Mouse (Mus musculus): Measurements from ENCODE around the gene Engase. TPM values are rescaled to one million over a fixed set of nuclear protein-coding genes. Genes with fewer than 3 reads are reported as not detected.

Engase gene
- polyA plus RNA-seq, 1 experiment from 2014 or later: 6.4 TPM

- ATAC-seq (ENCODE audit: low FRiP score) (peak; percentile 40; the same call in 1 of the 2 replicates), DNase-seq (ENCODE audit: low spot score, missing footprints) (peak; percentile 90)
- Histone ChIP-seq H3K4me2 (no peak overlapping the region), H3K4me3 (ENCODE audit: low read depth, low read length) (no peak overlapping the region), H3K9ac (ENCODE audit: low read length) (no peak overlapping the region), H3K36me3 (ENCODE audit: control insufficient read depth, insufficient read depth, low read length) (no peaks in the 10 kb centered on the region), H3K27me3 (ENCODE audit: control insufficient read depth, insufficient read depth, low read length) (no peaks in the 10 kb centered on the region), H3K27ac (ENCODE audit: low read depth, low read length) (peak overlapping the region; percentile 45; the same call in 1 of the 2 replicates), H3K9me3 (ENCODE audit: control insufficient read depth, low read length) (no peaks in the 10 kb centered on the region), H3K4me1 (ENCODE audit: control insufficient read depth, insufficient read depth, low read length) (no peaks in the 10 kb centered on the region)
- 37% methylated on average over 12 of the region's 12 CpGs for WGBS
These were observed 6.2 kb upstream of the Engase start for GRCm38 (mm10) chr11:118470234-118470966.

GRCm38 (mm10) chr11:118471676-118472075 is 5.0 kb upstream of the Engase start:
- 72% methylated on average over 13 of the region's 13 CpGs for WGBS
- no peak overlapping the region for H3K9ac ChIP-seq (ENCODE audit: low read length)
- H3K27ac ChIP-seq (ENCODE audit: low read depth, low read length): no peak overlapping the region
- no peaks in the 10 kb centered on the region for H3K36me3 ChIP-seq (ENCODE audit: control insufficient read depth, insufficient read depth, low read length)
- H3K9me3 ChIP-seq (ENCODE audit: control insufficient read depth, low read length): no peaks in the 10 kb centered on the region
- DNase-seq (ENCODE audit: low spot score, missing footprints) (no peak), ATAC-seq (ENCODE audit: low FRiP score) (no peak)
- no peaks in the 10 kb centered on the region for H3K27me3 ChIP-seq (ENCODE audit: control insufficient read depth, insufficient read depth, low read length)
- no peaks in the 10 kb centered on the region for H3K4me1 ChIP-seq (ENCODE audit: control insufficient read depth, insufficient read depth, low read length)
- no peak overlapping the region for H3K4me2 ChIP-seq
- H3K4me3 ChIP-seq (ENCODE audit: low read depth, low read length): no peak overlapping the region

- Histone ChIP-seq H3K27me3 (ENCODE audit: control insufficient read depth, insufficient read depth, low read length) (no peaks in the 10 kb centered on the region), H3K9me3 (ENCODE audit: control insufficient read depth, low read length) (no peaks in the 10 kb centered on the region), H3K27ac (ENCODE audit: low read depth, low read length) (no peak overlapping the region), H3K36me3 (ENCODE audit: control insufficient read depth, insufficient read depth, low read length) (no peaks in the 10 kb centered on the region), H3K4me3 (ENCODE audit: low read depth, low read length) (no peak overlapping the region), H3K4me2 (no peak overlapping the region), H3K4me1 (ENCODE audit: control insufficient read depth, insufficient read depth, low read length) (peaks cover 6% of the 10 kb centered on the region; the same call in 1 of the 2 replicates), H3K9ac (ENCODE audit: low read length) (no peak overlapping the region)
- 100% methylated on average over 1 of the region's 1 CpGs for WGBS
- DNase-seq (ENCODE audit: low spot score, missing footprints) (no peak), ATAC-seq (ENCODE audit: low FRiP score) (no peak)
These were observed 3.5 kb upstream of the Engase start for GRCm38 (mm10) chr11:118473161-118473560.

GRCm38 (mm10) chr11:118473842-118474500 is 2.7 kb upstream of the Engase start:
- Histone ChIP-seq H3K36me3 (ENCODE audit: control insufficient read depth, insufficient read depth, low read length) (no peaks in the 10 kb centered on the region), H3K27ac (ENCODE audit: low read depth, low read length) (no peak overlapping the region), H3K4me3 (ENCODE audit: low read depth, low read length) (no peak overlapping the region), H3K9me3 (ENCODE audit: control insufficient read depth, low read length) (no peaks in the 10 kb centered on the region), H3K4me1 (ENCODE audit: control insufficient read depth, insufficient read depth, low read length) (peaks cover 6% of the 10 kb centered on the region; the same call in 1 of the 2 replicates), H3K27me3 (ENCODE audit: control insufficient read depth, insufficient read depth, low read length) (no peaks in the 10 kb centered on the region), H3K9ac (ENCODE audit: low read length) (no peak overlapping the region), H3K4me2 (no peak overlapping the region)
- ATAC-seq (ENCODE audit: low FRiP score) (no peak), DNase-seq (ENCODE audit: low spot score, missing footprints) (no peak)
- WGBS: 82% methylated on average over 6 of the region's 6 CpGs

GRCm38 (mm10) chr11:118475496-118476083 is 1.0 kb upstream of the Engase start:
- Histone ChIP-seq H3K36me3 (ENCODE audit: control insufficient read depth, insufficient read depth, low read length) (no peaks in the 10 kb centered on the region), H3K4me2 (no peak overlapping the region), H3K9ac (ENCODE audit: low read length) (no peak overlapping the region), H3K9me3 (ENCODE audit: control insufficient read depth, low read length) (no peaks in the 10 kb centered on the region), H3K27ac (ENCODE audit: low read depth, low read length) (no peak overlapping the region), H3K4me1 (ENCODE audit: control insufficient read depth, insufficient read depth, low read length) (peaks cover 6% of the 10 kb centered on the region; the same call in 1 of the 2 replicates), H3K4me3 (ENCODE audit: low read depth, low read length) (no peak overlapping the region), H3K27me3 (ENCODE audit: control insufficient read depth, insufficient read depth, low read length) (no peaks in the 10 kb centered on the region)
- WGBS: 90% methylated on average over 7 of the region's 7 CpGs
- DNase-seq (ENCODE audit: low spot score, missing footprints) (no peak), ATAC-seq (ENCODE audit: low FRiP score) (no peak)

GRCm38 (mm10) chr11:118479776-118480175 is 3.1 kb downstream of the Engase start:
- Histone ChIP-seq H3K9ac (ENCODE audit: low read length) (no peak overlapping the region), H3K9me3 (ENCODE audit: control insufficient read depth, low read length) (no peaks in the 10 kb centered on the region)
- 88% methylated on average over 12 of the region's 12 CpGs for WGBS

GRCm38 (mm10) chr11:118481231-118481630 is 4.6 kb downstream of the Engase start:
- no peak overlapping the region for H3K27ac ChIP-seq (ENCODE audit: low read depth, low read length)
- no peaks in the 10 kb centered on the region for H3K9me3 ChIP-seq (ENCODE audit: control insufficient read depth, low read length)
- DNase-seq (ENCODE audit: low spot score, missing footprints) (no peak), ATAC-seq (ENCODE audit: low FRiP score) (no peak)
- H3K4me2 ChIP-seq: no peak overlapping the region
- WGBS: 95% methylated on average over 11 of the region's 11 CpGs
- peaks cover 6% of the 10 kb centered on the region; the same call in 1 of the 2 replicates for H3K4me1 ChIP-seq (ENCODE audit: control insufficient read depth, insufficient read depth, low read length)
- H3K9ac ChIP-seq (ENCODE audit: low read length): no peak overlapping the region
- no peak overlapping the region for H3K4me3 ChIP-seq (ENCODE audit: low read depth, low read length)
- no peaks in the 10 kb centered on the region for H3K27me3 ChIP-seq (ENCODE audit: control insufficient read depth, insufficient read depth, low read length)
- no peaks in the 10 kb centered on the region for H3K36me3 ChIP-seq (ENCODE audit: control insufficient read depth, insufficient read depth, low read length)

More at GRCm38 (mm10) chr11:118479776-118480175, 3.1 kb downstream of the Engase start:
- Histone ChIP-seq H3K4me2 (no peak overlapping the region), H3K4me1 (ENCODE audit: control insufficient read depth, insufficient read depth, low read length) (peaks cover 6% of the 10 kb centered on the region; the same call in 1 of the 2 replicates), H3K27me3 (ENCODE audit: control insufficient read depth, insufficient read depth, low read length) (no peaks in the 10 kb centered on the region), H3K4me3 (ENCODE audit: low read depth, low read length) (no peak overlapping the region), H3K27ac (ENCODE audit: low read depth, low read length) (no peak overlapping the region), H3K36me3 (ENCODE audit: control insufficient read depth, insufficient read depth, low read length) (no peaks in the 10 kb centered on the region)
- no peak for DNase-seq (ENCODE audit: low spot score, missing footprints)
- ATAC-seq (ENCODE audit: low FRiP score): no peak

- no peak overlapping the region for H3K9ac ChIP-seq (ENCODE audit: low read length)
- 85% methylated on average over 14 of the region's 14 CpGs for WGBS
- no peaks in the 10 kb centered on the region for H3K36me3 ChIP-seq (ENCODE audit: control insufficient read depth, insufficient read depth, low read length)
- no peak overlapping the region for H3K4me3 ChIP-seq (ENCODE audit: low read depth, low read length)
- DNase-seq (ENCODE audit: low spot score, missing footprints): no peak
- ATAC-seq (ENCODE audit: low FRiP score): no peak
- no peaks in the 10 kb centered on the region for H3K27me3 ChIP-seq (ENCODE audit: control insufficient read depth, insufficient read depth, low read length)
- H3K4me1 ChIP-seq (ENCODE audit: control insufficient read depth, insufficient read depth, low read length): peaks cover 6% of the 10 kb centered on the region; the same call in 1 of the 2 replicates
- no peak overlapping the region for H3K27ac ChIP-seq (ENCODE audit: low read depth, low read length)
- no peaks in the 10 kb centered on the region for H3K9me3 ChIP-seq (ENCODE audit: control insufficient read depth, low read length)
- H3K4me2 ChIP-seq: no peak overlapping the region
These were observed 5.1 kb downstream of the Engase start for GRCm38 (mm10) chr11:118481751-118482150.

GRCm38 (mm10) chr11:118484169-118484568 is 7.5 kb downstream of the Engase start:
- H3K27ac ChIP-seq (ENCODE audit: low read depth, low read length): no peak overlapping the region
- no peaks in the 10 kb centered on the region for H3K4me1 ChIP-seq (ENCODE audit: control insufficient read depth, insufficient read depth, low read length)
- ATAC-seq (ENCODE audit: low FRiP score) (no peak), DNase-seq (ENCODE audit: low spot score, missing footprints) (no peak)
- H3K4me2 ChIP-seq: no peak overlapping the region
- no peaks in the 10 kb centered on the region for H3K27me3 ChIP-seq (ENCODE audit: control insufficient read depth, insufficient read depth, low read length)
- H3K9me3 ChIP-seq (ENCODE audit: control insufficient read depth, low read length): no peaks in the 10 kb centered on the region
- no peak overlapping the region for H3K9ac ChIP-seq (ENCODE audit: low read length)
- H3K36me3 ChIP-seq (ENCODE audit: control insufficient read depth, insufficient read depth, low read length): no peaks in the 10 kb centered on the region
- H3K4me3 ChIP-seq (ENCODE audit: low read depth, low read length): no peak overlapping the region
- 86% methylated on average over 8 of the region's 8 CpGs for WGBS
